Mouse (Mus musculus): Measurements from ENCODE around the gene Castor1. TPM values are rescaled to one million over a fixed set of nuclear protein-coding genes. Genes with fewer than 3 reads are reported as not detected.

Gene Castor1
- polyA plus RNA-seq, 1 experiment from 2014 or later, result 1.5 TPM

DNA sequence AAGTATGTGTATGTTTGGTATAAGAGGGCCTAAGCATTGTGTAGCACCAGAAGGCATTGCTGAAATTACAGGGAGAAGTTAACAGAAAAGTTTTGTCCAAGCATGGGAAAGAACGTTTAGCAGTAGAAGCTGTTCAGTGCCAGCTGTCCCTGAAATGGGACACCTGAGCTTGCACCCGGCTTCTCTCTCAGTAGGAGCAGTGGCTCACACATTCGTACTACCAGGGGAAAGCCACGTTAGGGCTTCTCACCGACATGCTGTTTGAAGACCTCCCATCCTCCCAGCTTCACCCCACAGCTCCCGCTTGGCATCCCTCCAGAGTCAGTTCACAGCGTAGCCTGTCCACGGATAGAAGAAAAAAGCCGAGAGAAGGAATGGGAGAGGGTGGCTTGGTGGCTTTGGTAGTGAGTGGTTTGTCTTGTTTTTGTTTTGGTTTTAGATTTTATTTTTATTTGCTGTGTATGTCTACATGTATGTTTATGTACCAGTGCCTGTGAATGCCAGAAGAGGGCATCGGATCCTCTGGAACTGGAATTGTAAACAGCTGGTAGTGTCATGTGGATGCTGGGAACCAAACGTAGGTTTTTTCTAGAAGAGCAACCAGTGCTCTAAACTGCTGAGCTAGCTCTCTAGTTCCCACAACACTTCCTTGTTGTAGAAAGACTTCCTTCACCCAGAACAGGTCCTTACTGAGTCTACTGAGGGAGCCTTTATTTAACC lies 15.9 kb upstream of the Castor1 start:
- DNase-seq (ENCODE audit: low spot score) (no peak), ATAC-seq (ENCODE audit: insufficient number of reproducible peaks, low FRiP score, low TSS enrichment, low read depth) (no peak)
- no peak overlapping the region for H3K27ac ChIP-seq (replicated peaks; ENCODE audit: low read depth, low read length)
- no peak overlapping the region for H3K9ac ChIP-seq (ENCODE audit: low read length)
- no peaks in the 10 kb centered on the region for H3K4me1 ChIP-seq (ENCODE audit: control insufficient read depth, insufficient read depth, low read length)
- H3K27me3 ChIP-seq (ENCODE audit: control insufficient read depth, insufficient read depth, low read length), result no peaks in the 10 kb centered on the region
- H3K4me2 ChIP-seq (ENCODE audit: low read depth, severe bottlenecking), result no peak overlapping the region
- no peaks in the 10 kb centered on the region for H3K36me3 ChIP-seq (ENCODE audit: control insufficient read depth, insufficient read depth, low read length)
- H3K9me3 ChIP-seq (ENCODE audit: control insufficient read depth, low read length), result no peaks in the 10 kb centered on the region
- no peak overlapping the region for H3K4me3 ChIP-seq (ENCODE audit: low read depth, low read length)
- WGBS, result 75% methylated on average over 11 of the region's 11 CpGs

DNA sequence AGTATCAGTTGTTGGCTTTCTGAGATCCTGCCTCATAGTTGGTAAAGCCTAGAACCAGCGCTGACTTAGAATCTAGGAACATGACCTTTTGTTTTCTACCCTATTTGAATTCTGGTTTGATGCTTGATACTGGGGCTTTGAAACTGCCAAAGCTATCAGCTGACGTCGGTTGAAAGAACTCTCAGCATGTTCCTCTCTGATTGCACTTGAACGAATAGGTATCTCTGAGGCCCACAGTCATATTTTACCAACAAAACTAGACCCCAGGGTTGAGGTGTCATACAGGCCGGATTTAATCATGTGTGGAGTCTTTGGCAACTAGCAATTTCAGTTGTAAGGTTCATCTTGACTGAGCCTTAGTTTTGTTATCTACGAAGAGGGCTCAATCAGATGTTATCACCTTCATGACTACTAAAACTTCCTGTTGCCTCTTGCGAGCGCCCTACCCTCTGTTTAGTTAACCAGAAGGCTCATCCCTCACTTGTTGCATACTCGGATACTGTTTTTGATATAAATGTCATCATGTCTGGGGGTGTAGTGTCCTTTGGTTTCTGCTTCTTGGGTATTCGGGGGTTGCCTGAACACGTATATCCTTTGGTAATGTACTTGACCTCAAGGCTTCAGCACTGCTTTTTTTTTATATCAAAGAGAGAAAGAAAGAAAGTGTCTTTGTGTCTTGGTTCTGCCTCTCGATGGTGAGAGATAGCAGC lies 14.9 kb upstream of the Castor1 start:
- whole genome bisulfite sequencing, result 88% methylated on average over 12 of the region's 12 CpGs
- Histone ChIP-seq H3K36me3 (ENCODE audit: control insufficient read depth, insufficient read depth, low read length) (no peaks in the 10 kb centered on the region), H3K27ac (replicated peaks; ENCODE audit: low read depth, low read length) (no peak overlapping the region), H3K4me3 (ENCODE audit: low read depth, low read length) (no peak overlapping the region), H3K9ac (ENCODE audit: low read length) (no peak overlapping the region), H3K9me3 (ENCODE audit: control insufficient read depth, low read length) (no peaks in the 10 kb centered on the region), H3K27me3 (ENCODE audit: control insufficient read depth, insufficient read depth, low read length) (no peaks in the 10 kb centered on the region), H3K4me1 (ENCODE audit: control insufficient read depth, insufficient read depth, low read length) (no peaks in the 10 kb centered on the region), H3K4me2 (ENCODE audit: low read depth, severe bottlenecking) (no peak overlapping the region)
- no peak for ATAC-seq (ENCODE audit: insufficient number of reproducible peaks, low FRiP score, low TSS enrichment, low read depth)
- DNase-seq (ENCODE audit: low spot score), result no peak

DNA sequence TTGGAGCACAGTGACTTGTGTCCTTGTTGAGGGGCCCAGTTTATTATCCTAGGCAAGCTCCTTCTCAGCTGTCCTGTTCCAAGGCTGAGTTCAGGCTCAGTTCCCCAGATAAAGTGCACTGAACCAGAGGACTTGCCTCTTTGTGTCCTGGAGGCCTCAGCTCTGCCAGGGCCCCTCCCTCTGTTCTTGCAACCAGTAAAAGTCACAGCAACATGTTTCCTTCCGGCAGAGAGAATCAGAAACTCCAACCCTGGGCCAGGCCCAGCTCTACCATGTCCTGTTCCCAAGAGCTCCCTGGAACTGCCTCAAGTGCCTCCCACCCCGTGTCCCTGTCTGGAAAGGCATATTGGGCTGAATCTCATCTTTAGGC lies 14.3 kb upstream of the Castor1 start:
- no peak for DNase-seq (ENCODE audit: low spot score)
- 60% methylated on average over 2 of the region's 2 CpGs for WGBS
- Histone ChIP-seq H3K36me3 (ENCODE audit: control insufficient read depth, insufficient read depth, low read length) (no peaks in the 10 kb centered on the region), H3K9ac (ENCODE audit: low read length) (no peak overlapping the region), H3K4me3 (ENCODE audit: low read depth, low read length) (no peak overlapping the region), H3K4me1 (ENCODE audit: control insufficient read depth, insufficient read depth, low read length) (no peaks in the 10 kb centered on the region), H3K9me3 (ENCODE audit: control insufficient read depth, low read length) (no peaks in the 10 kb centered on the region), H3K27me3 (ENCODE audit: control insufficient read depth, insufficient read depth, low read length) (no peaks in the 10 kb centered on the region), H3K27ac (replicated peaks; ENCODE audit: low read depth, low read length) (no peak overlapping the region), H3K4me2 (ENCODE audit: low read depth, severe bottlenecking) (no peak overlapping the region)
- ATAC-seq (ENCODE audit: insufficient number of reproducible peaks, low FRiP score, low TSS enrichment, low read depth), result no peak

DNA sequence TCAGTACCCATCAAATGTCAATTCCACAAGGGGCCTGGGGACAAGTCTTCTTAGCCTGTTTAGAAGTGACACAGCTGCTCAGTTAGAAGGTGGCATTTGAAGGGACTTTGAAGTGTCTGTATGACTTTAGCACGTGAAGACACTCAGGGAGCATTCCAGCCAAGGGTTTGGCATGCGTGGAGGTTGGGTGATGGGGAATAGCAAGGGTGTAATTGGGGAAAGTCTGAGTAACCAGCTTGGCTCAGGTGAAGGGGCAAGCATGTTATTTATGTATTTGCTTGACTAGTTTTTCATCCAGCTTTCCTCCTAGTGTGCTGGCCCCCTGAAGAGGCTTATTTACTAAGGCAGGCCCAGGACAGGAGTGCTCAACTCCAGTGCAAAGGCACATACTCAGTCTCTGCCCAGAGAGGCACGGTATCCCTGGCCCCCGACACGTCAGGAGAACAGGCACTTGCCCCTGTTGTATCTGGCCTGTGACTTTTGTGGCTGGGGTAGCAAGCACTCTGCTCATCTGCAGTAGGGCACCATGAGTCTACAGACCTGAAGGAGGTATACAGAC lies 12.8 kb upstream of the Castor1 start:
- Histone ChIP-seq H3K9ac (ENCODE audit: low read length) (no peak overlapping the region), H3K27me3 (ENCODE audit: control insufficient read depth, insufficient read depth, low read length) (no peaks in the 10 kb centered on the region), H3K4me3 (ENCODE audit: low read depth, low read length) (no peak overlapping the region), H3K4me2 (ENCODE audit: low read depth, severe bottlenecking) (no peak overlapping the region), H3K4me1 (ENCODE audit: control insufficient read depth, insufficient read depth, low read length) (no peaks in the 10 kb centered on the region), H3K36me3 (ENCODE audit: control insufficient read depth, insufficient read depth, low read length) (no peaks in the 10 kb centered on the region; the same call in 1 of the 2 replicates), H3K9me3 (ENCODE audit: control insufficient read depth, low read length) (no peaks in the 10 kb centered on the region), H3K27ac (replicated peaks; ENCODE audit: low read depth, low read length) (no peak overlapping the region)
- DNase-seq (ENCODE audit: low spot score), result no peak
- no peak for ATAC-seq (ENCODE audit: insufficient number of reproducible peaks, low FRiP score, low TSS enrichment, low read depth)
- 91% methylated on average over 5 of the region's 5 CpGs for WGBS

DNA sequence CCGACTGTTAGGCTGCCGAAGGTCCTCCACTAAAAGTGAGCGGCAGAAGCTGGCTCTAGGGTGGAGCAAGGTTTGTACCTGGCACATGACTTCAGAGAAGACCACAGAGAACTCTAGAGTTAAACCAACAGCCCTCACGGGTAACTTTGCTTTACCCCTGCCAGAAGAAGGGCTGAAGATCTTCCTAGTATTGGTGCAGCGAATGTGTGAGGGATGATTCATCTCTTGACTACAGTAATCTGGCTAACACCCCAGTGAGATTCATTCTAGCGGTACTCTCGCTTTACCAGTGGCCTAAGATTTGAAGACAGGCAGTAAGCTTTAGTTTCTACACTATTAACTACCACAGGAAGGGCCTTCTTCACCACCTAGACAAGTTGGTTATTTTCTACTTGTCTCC lies 12.1 kb upstream of the Castor1 start:
- no peak overlapping the region for H3K4me3 ChIP-seq (ENCODE audit: low read depth, low read length)
- H3K4me1 ChIP-seq (ENCODE audit: control insufficient read depth, insufficient read depth, low read length), result no peaks in the 10 kb centered on the region
- no peaks in the 10 kb centered on the region for H3K9me3 ChIP-seq (ENCODE audit: control insufficient read depth, low read length)
- no peak overlapping the region for H3K9ac ChIP-seq (ENCODE audit: low read length)
- H3K36me3 ChIP-seq (ENCODE audit: control insufficient read depth, insufficient read depth, low read length), result no peaks in the 10 kb centered on the region; the same call in 1 of the 2 replicates
- no peaks in the 10 kb centered on the region for H3K27me3 ChIP-seq (ENCODE audit: control insufficient read depth, insufficient read depth, low read length)
- no peak overlapping the region for H3K27ac ChIP-seq (replicated peaks; ENCODE audit: low read depth, low read length)
- no peak for ATAC-seq (ENCODE audit: insufficient number of reproducible peaks, low FRiP score, low TSS enrichment, low read depth)
- WGBS, result 94% methylated on average over 7 of the region's 7 CpGs
- no peak overlapping the region for H3K4me2 ChIP-seq (ENCODE audit: low read depth, severe bottlenecking)
- DNase-seq (ENCODE audit: low spot score), result no peak

DNA sequence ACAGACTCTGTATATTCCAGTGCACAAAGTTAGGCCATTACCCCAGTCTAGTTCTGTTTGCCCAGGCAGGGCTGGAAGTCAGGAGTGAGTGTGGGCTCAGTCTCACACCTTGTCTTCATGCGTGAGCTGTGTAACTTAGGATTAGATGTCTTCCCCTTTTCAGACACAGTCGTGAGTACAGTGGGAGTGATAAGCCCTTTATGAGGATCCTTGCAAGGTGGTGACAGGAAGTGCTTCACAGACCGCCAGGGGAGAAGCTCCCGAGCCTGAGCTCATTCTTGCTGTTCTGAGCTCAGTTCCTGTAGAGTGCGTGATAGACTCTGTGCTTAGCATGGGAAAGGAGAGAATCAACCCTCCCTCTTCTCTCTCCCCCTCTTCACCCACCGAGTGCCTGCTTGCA lies 11.5 kb upstream of the Castor1 start:
- Histone ChIP-seq H3K27ac (replicated peaks; ENCODE audit: low read depth, low read length) (no peak overlapping the region), H3K9ac (ENCODE audit: low read length) (no peak overlapping the region), H3K36me3 (ENCODE audit: control insufficient read depth, insufficient read depth, low read length) (no peaks in the 10 kb centered on the region; the same call in 1 of the 2 replicates), H3K4me3 (ENCODE audit: low read depth, low read length) (no peak overlapping the region), H3K9me3 (ENCODE audit: control insufficient read depth, low read length) (no peaks in the 10 kb centered on the region), H3K4me2 (ENCODE audit: low read depth, severe bottlenecking) (no peak overlapping the region), H3K27me3 (ENCODE audit: control insufficient read depth, insufficient read depth, low read length) (no peaks in the 10 kb centered on the region), H3K4me1 (ENCODE audit: control insufficient read depth, insufficient read depth, low read length) (no peaks in the 10 kb centered on the region)
- no peak for ATAC-seq (ENCODE audit: insufficient number of reproducible peaks, low FRiP score, low TSS enrichment, low read depth)
- DNase-seq (ENCODE audit: low spot score), result no peak
- 79% methylated on average over 6 of the region's 6 CpGs for WGBS

DNA sequence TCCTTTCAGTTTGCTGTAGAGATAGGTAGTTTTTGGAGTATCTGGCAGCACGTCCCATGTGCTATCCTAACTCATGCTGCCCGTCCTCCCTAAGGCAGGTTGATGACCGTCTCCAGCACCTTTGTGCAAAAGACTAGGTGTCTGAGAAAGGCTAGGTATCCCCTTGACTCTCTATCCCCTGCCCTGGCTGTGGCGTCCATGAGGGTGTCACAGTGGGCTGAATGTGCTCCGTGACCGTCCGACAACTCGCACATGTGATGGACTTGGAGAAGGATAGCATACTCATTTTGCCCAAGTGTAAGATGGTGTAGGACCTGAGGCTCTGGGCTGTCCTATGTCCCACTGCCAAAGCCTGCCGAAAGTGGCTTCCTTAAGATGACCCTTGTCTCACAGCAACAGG lies 10.4 kb upstream of the Castor1 start:
- DNase-seq (ENCODE audit: low spot score) (no peak), ATAC-seq (ENCODE audit: insufficient number of reproducible peaks, low FRiP score, low TSS enrichment, low read depth) (no peak)
- Histone ChIP-seq H3K4me2 (ENCODE audit: low read depth, severe bottlenecking) (no peak overlapping the region), H3K9me3 (ENCODE audit: control insufficient read depth, low read length) (no peaks in the 10 kb centered on the region), H3K27me3 (ENCODE audit: control insufficient read depth, insufficient read depth, low read length) (no peaks in the 10 kb centered on the region), H3K36me3 (ENCODE audit: control insufficient read depth, insufficient read depth, low read length) (no peaks in the 10 kb centered on the region; the same call in 1 of the 2 replicates), H3K27ac (replicated peaks; ENCODE audit: low read depth, low read length) (no peak overlapping the region), H3K4me1 (ENCODE audit: control insufficient read depth, insufficient read depth, low read length) (no peaks in the 10 kb centered on the region), H3K9ac (ENCODE audit: low read length) (no peak overlapping the region), H3K4me3 (ENCODE audit: low read depth, low read length) (no peak overlapping the region)
- WGBS, result 95% methylated on average over 9 of the region's 9 CpGs

DNA sequence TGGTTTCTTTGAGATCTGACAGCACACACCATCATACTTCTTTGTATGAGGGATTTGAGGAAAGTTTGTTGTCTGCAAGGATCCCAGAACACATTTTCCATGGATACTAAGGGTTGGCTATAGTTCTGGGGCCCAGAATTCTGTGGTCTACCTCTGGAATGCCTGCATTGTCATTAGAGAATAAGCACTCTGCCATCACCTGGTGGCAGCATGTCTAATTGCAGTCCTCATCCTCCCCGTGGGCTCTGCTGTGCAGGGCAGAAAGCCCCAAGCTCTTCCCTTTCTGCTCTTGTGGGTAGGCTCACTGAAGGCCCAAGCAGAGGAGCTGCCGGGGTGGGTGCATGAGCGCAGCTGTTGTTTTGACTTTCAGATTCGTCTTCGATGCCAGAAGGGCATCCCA lies 8.5 kb upstream of the Castor1 start:
- Histone ChIP-seq H3K36me3 (ENCODE audit: control insufficient read depth, insufficient read depth, low read length) (no peaks in the 10 kb centered on the region; the same call in 1 of the 2 replicates), H3K9me3 (ENCODE audit: control insufficient read depth, low read length) (no peaks in the 10 kb centered on the region), H3K27ac (replicated peaks; ENCODE audit: low read depth, low read length) (no peak overlapping the region), H3K27me3 (ENCODE audit: control insufficient read depth, insufficient read depth, low read length) (no peaks in the 10 kb centered on the region), H3K4me2 (ENCODE audit: low read depth, severe bottlenecking) (no peak overlapping the region), H3K4me1 (ENCODE audit: control insufficient read depth, insufficient read depth, low read length) (no peaks in the 10 kb centered on the region), H3K9ac (ENCODE audit: low read length) (no peak overlapping the region), H3K4me3 (ENCODE audit: low read depth, low read length) (no peak overlapping the region)
- ATAC-seq (ENCODE audit: insufficient number of reproducible peaks, low FRiP score, low TSS enrichment, low read depth) (no peak), DNase-seq (ENCODE audit: low spot score) (no peak)
- 80% methylated on average over 5 of the region's 5 CpGs for WGBS
